Mouse (Mus musculus) induced T-regulatory cell, adult 2 months (primary cell): ENCODE data around the gene Fgf2.

Experiments used
- DNase-seq: peaks from one replicate; pipeline ENCODE4 v3.0.0-alpha.2; 2012; ENCODE audit warnings: low read depth

The Fgf2 gene

GRCm38 (mm10) chr3:37348221-37349165 lies at the start of gene Fgf2:
Fgf2 (plus strand) TSS chr3:37348346.
- DNase-seq = peak; percentile 61

- no peak for DNase-seq
These were observed 48.7 kb upstream of the Fgf2 start for GRCm38 (mm10) chr3:37299470-37299869.

- DNase-seq = peak; percentile 86
These were observed 45.5 kb upstream of the Fgf2 start for GRCm38 (mm10) chr3:37302685-37303084.

- no peak for DNase-seq
These were observed 44.6 kb upstream of the Fgf2 start for GRCm38 (mm10) chr3:37303392-37304139.

- DNase-seq = no peak
These were observed 36.2 kb upstream of the Fgf2 start for GRCm38 (mm10) chr3:37311897-37312369.

GRCm38 (mm10) chr3:37312370-37312941 lies 35.7 kb upstream of the Fgf2 start, which contains the start of the genes Bbs12 and Cetn4:
Bbs12 (plus strand) TSS chr3:37312554.
Cetn4 (minus strand) TSS chr3:37312708.
- peak; percentile 97 for DNase-seq

GRCm38 (mm10) chr3:37313371-37313770 lies 34.8 kb upstream of the Fgf2 start:
- peak; percentile 84 for DNase-seq

- peak; percentile 38 for DNase-seq
These were observed 31.9 kb upstream of the Fgf2 start for GRCm38 (mm10) chr3:37316233-37316632.

GRCm38 (mm10) chr3:37324310-37324709 lies 23.8 kb upstream of the Fgf2 start:
- peak; percentile 55 for DNase-seq

- DNase-seq = no peak
These were observed 22.6 kb upstream of the Fgf2 start for GRCm38 (mm10) chr3:37325317-37326112.

GRCm38 (mm10) chr3:37326627-37327026 lies 21.5 kb upstream of the Fgf2 start:
- DNase-seq = no peak

- no peak for DNase-seq
These were observed 19.7 kb upstream of the Fgf2 start for GRCm38 (mm10) chr3:37328489-37328888.

- no peak for DNase-seq
These were observed 18.2 kb upstream of the Fgf2 start for GRCm38 (mm10) chr3:37329963-37330362.

- no peak for DNase-seq
These were observed 16.1 kb upstream of the Fgf2 start for GRCm38 (mm10) chr3:37331999-37332449.

- no peak for DNase-seq
These were observed 14.1 kb upstream of the Fgf2 start for GRCm38 (mm10) chr3:37334053-37334452.

GRCm38 (mm10) chr3:37341110-37341509 lies 7.0 kb upstream of the Fgf2 start:
- peak; percentile 64 for DNase-seq

- no peak for DNase-seq
These were observed 5.3 kb upstream of the Fgf2 start for GRCm38 (mm10) chr3:37342811-37343210.

- DNase-seq = no peak
These were observed 475 bp upstream of the Fgf2 start for GRCm38 (mm10) chr3:37347671-37348070.

- peak; percentile 30 for DNase-seq
These were observed 1.0 kb downstream of the Fgf2 start for GRCm38 (mm10) chr3:37349166-37349548.

GRCm38 (mm10) chr3:37350386-37350785 lies 2.2 kb downstream of the Fgf2 start:
- DNase-seq = no peak

- DNase-seq = no peak
These were observed 5.9 kb downstream of the Fgf2 start for GRCm38 (mm10) chr3:37353951-37354481.
